Mouse (Mus musculus) heart, embryonic 13.5 days (tissue): ENCODE data around the gene Gnptg. TPM values are rescaled to one million over a fixed set of nuclear protein-coding genes. Genes with fewer than 3 reads are reported as not detected.
A peak's percentile ranks its signal among the peaks of the same experiment; 100 is the strongest.
"Not testable (repeated sequence)": the region's sequence is repeated elsewhere in the genome, so short reads cannot be mapped to it uniquely, and the experiment has no call there.

Source experiments
- ATAC-seq: fragments of 200-750 bp; cut with Nextera tagmentation; 2 replicates; pipeline ENCODE4 v1.8.0; 2017; ENCODE audit warnings: moderate TSS enrichment; ENCODE audit not compliant: insufficient number of reproducible peaks, low FRiP score, low TSS enrichment; ENCODE audit errors: extremely low read depth
- H3K27ac ChIP-seq: fragments of 300-500 bp; sonication (generic); replicated peaks from 2 replicates; pipeline ENCODE4 v1.5.1; 2015; ENCODE audit warnings: moderate library complexity, mild to moderate bottlenecking, inconsistent platforms
- H3K27me3 ChIP-seq: fragments of 300-500 bp; sonication (generic); replicated peaks from 2 replicates; pipeline ENCODE4 v1.6.1; 2015; ENCODE audit warnings: mild to moderate bottlenecking, inconsistent platforms
- H3K36me3 ChIP-seq: fragments of 300-500 bp; sonication (generic); 2 replicates; pipeline ENCODE4 v1.6.1; 2015; ENCODE audit warnings: mild to moderate bottlenecking, inconsistent platforms
- H3K4me1 ChIP-seq: fragments of 300-500 bp; sonication (generic); 2 replicates; pipeline ENCODE4 v1.6.1; 2015; ENCODE audit warnings: inconsistent platforms
- H3K4me2 ChIP-seq: fragments of 300-500 bp; sonication (generic); 2 replicates; pipeline ENCODE4 v1.6.1; 2015; ENCODE audit warnings: inconsistent platforms, mild to moderate bottlenecking, moderate library complexity
- H3K4me3 ChIP-seq: fragments of 300-500 bp; sonication (generic); 2 replicates; pipeline ENCODE4 v1.5.1; 2015; ENCODE audit warnings: moderate library complexity, mild to moderate bottlenecking, inconsistent platforms
- H3K9ac ChIP-seq: fragments of 300-500 bp; sonication (generic); 2 replicates; pipeline ENCODE4 v1.6.1; 2015; ENCODE audit warnings: inconsistent platforms, mild to moderate bottlenecking, moderate library complexity
- H3K9me3 ChIP-seq: fragments of 300-500 bp; sonication (generic); 2 replicates; pipeline ENCODE4 v1.6.1; 2016; ENCODE audit warnings: inconsistent platforms
- WGBS: fragments of 180-500 bp; shearing (Covaris S2); methylation state at CpG from one replicate; pipeline ENCODE4 v1.1.7; 2015; ENCODE audit warnings: mixed read lengths; 5-methylcytosine and 5-hydroxymethylcytosine counted together
- polyA plus RNA-seq: library from polyadenylated mRNA; unstranded; fragments of >200 nt; fragmentation: Nextera tagmentation; extraction: Ambion mirVana; gene quantifications from 2 replicates; pipeline ENCODE4 v1.2.1, GENCODE M21; 2015

The Gnptg gene
- polyA plus RNA-seq, 1 experiment from 2014 or later, result 28.2 TPM

- H3K9me3 ChIP-seq, H3K4me1 ChIP-seq, ATAC-seq, H3K27ac ChIP-seq, H3K4me2 ChIP-seq, H3K9ac ChIP-seq, H3K27me3 ChIP-seq, H3K4me3 ChIP-seq: not testable (repeated sequence)
- peaks cover 62% of the 10 kb centered on the region for H3K36me3 ChIP-seq
- WGBS, result 91% methylated on average over 4 of the region's 11 CpGs
Observed at GRCm38 (mm10) chr17:25231621-25232020, 8.3 kb downstream of the Gnptg start.

GRCm38 (mm10) chr17:25230700-25231099 lies 9.2 kb downstream of the Gnptg start:
- Histone ChIP-seq H3K27ac (no peak overlapping the region), H3K4me2 (no peak overlapping the region), H3K9ac (no peak overlapping the region), H3K9me3 (no peaks in the 10 kb centered on the region), H3K4me3 (no peak overlapping the region), H3K4me1 (no peaks in the 10 kb centered on the region), H3K36me3 (peaks cover 66% of the 10 kb centered on the region), H3K27me3 (no peaks in the 10 kb centered on the region)
- no peak for ATAC-seq
- 90% methylated on average over 3 of the region's 3 CpGs for WGBS

- ATAC-seq, H3K9ac ChIP-seq, H3K9me3 ChIP-seq, H3K4me3 ChIP-seq, H3K27me3 ChIP-seq, H3K27ac ChIP-seq, H3K4me1 ChIP-seq, H3K4me2 ChIP-seq: not testable (repeated sequence)
- peaks cover 63% of the 10 kb centered on the region for H3K36me3 ChIP-seq
- WGBS, result 80% methylated on average over 17 of the region's 17 CpGs
Observed at GRCm38 (mm10) chr17:25230014-25230655, 9.8 kb downstream of the Gnptg start.

GRCm38 (mm10) chr17:25227991-25228390 lies 11.9 kb downstream of the Gnptg start:
- ATAC-seq, result no peak
- Histone ChIP-seq H3K4me1 (no peaks in the 10 kb centered on the region; the same call in 1 of the 2 replicates), H3K9ac (no peak overlapping the region), H3K27ac (no peak overlapping the region), H3K4me2 (no peak overlapping the region), H3K9me3 (no peaks in the 10 kb centered on the region), H3K36me3 (peaks cover 53% of the 10 kb centered on the region), H3K27me3 (no peaks in the 10 kb centered on the region), H3K4me3 (no peak overlapping the region)
- 91% methylated on average over 5 of the region's 5 CpGs for WGBS

GRCm38 (mm10) chr17:25225659-25226058 lies 14.3 kb downstream of the Gnptg start:
- Histone ChIP-seq H3K36me3 (peaks cover 44% of the 10 kb centered on the region), H3K27me3 (0 out of 2 replicates have a peak, but pooled peaks cover under 1% of the 10 kb centered on the region), H3K27ac (no peak overlapping the region), H3K9me3 (no peaks in the 10 kb centered on the region), H3K4me2 (peak overlapping the region; percentile 87), H3K4me3 (0 out of 2 replicates have a peak overlapping the region, but pooled peaks have one; percentile 9), H3K9ac (no peak overlapping the region), H3K4me1 (peaks cover 18% of the 10 kb centered on the region)
- ATAC-seq, result no peak
- WGBS, result 82% methylated on average over 4 of the region's 4 CpGs

- peaks cover 46% of the 10 kb centered on the region for H3K36me3 ChIP-seq
- H3K4me3 ChIP-seq, result peak overlapping the region; percentile 61
- H3K4me1 ChIP-seq, result peaks cover 18% of the 10 kb centered on the region
- H3K27me3 ChIP-seq, result 0 out of 2 replicates have a peak, but pooled peaks cover 4% of the 10 kb centered on the region
- peak overlapping the region; percentile 77; the same call in 1 of the 2 replicates for H3K27ac ChIP-seq
- WGBS, result 79% methylated on average over 7 of the region's 7 CpGs
- H3K4me2 ChIP-seq, result peak overlapping the region; percentile 87
- peak overlapping the region; percentile 69; the same call in 1 of the 2 replicates for H3K9ac ChIP-seq
- no peaks in the 10 kb centered on the region for H3K9me3 ChIP-seq
- ATAC-seq, result no peak
Observed at GRCm38 (mm10) chr17:25224586-25225222, 15.2 kb downstream of the Gnptg start.

GRCm38 (mm10) chr17:25222951-25223601 lies 16.8 kb downstream of the Gnptg start:
- no peaks in the 10 kb centered on the region for H3K9me3 ChIP-seq
- peaks cover 18% of the 10 kb centered on the region for H3K4me1 ChIP-seq
- ATAC-seq, result 0 out of 2 replicates have a peak, but pooled peaks have one; percentile 18
- peak overlapping the region; percentile 87 for H3K4me2 ChIP-seq
- peaks cover 46% of the 10 kb centered on the region for H3K36me3 ChIP-seq
- H3K27ac ChIP-seq, result peak overlapping the region; percentile 77
- peak overlapping the region; percentile 61 for H3K4me3 ChIP-seq
- H3K9ac ChIP-seq, result peak overlapping the region; percentile 69
- H3K27me3 ChIP-seq, result 0 out of 2 replicates have a peak, but pooled peaks cover 4% of the 10 kb centered on the region
- 42% methylated on average over 6 of the region's 6 CpGs for WGBS

GRCm38 (mm10) chr17:25222504-25222940 lies 17.4 kb downstream of the Gnptg start:
- Histone ChIP-seq H3K4me1 (peaks cover 18% of the 10 kb centered on the region), H3K4me3 (peak overlapping the region; percentile 61), H3K27ac (peak overlapping the region; percentile 77), H3K9ac (peak overlapping the region; percentile 69), H3K36me3 (peaks cover 49% of the 10 kb centered on the region), H3K4me2 (peak overlapping the region; percentile 87)
- not testable (repeated sequence) for H3K27me3 ChIP-seq, H3K9me3 ChIP-seq
- WGBS, result 6% methylated on average over 17 of the region's 28 CpGs
- ATAC-seq, result peak; percentile 73

- Histone ChIP-seq H3K9me3 (no peaks in the 10 kb centered on the region), H3K27ac (peak overlapping the region; percentile 66), H3K9ac (peak overlapping the region; percentile 80), H3K4me2 (peak overlapping the region; percentile 87), H3K27me3 (0 out of 2 replicates have a peak, but pooled peaks cover 4% of the 10 kb centered on the region), H3K36me3 (peaks cover 47% of the 10 kb centered on the region), H3K4me3 (peak overlapping the region; percentile 61), H3K4me1 (peaks cover 18% of the 10 kb centered on the region)
- under 1% methylated on average over 16 of the region's 30 CpGs for WGBS
- peak; percentile 68 for ATAC-seq
Observed at GRCm38 (mm10) chr17:25221821-25222503, 18.0 kb downstream of the Gnptg start.

GRCm38 (mm10) chr17:25220746-25221145 lies 19.2 kb downstream of the Gnptg start:
- H3K4me1 ChIP-seq, result peaks cover 18% of the 10 kb centered on the region
- ATAC-seq, result no peak
- H3K4me3 ChIP-seq, result no peak overlapping the region
- H3K9me3 ChIP-seq, result no peaks in the 10 kb centered on the region
- 0 out of 2 replicates have a peak, but pooled peaks cover 4% of the 10 kb centered on the region for H3K27me3 ChIP-seq
- no peak overlapping the region for H3K4me2 ChIP-seq
- H3K9ac ChIP-seq, result no peak overlapping the region; the same call in 1 of the 2 replicates
- no peak overlapping the region for H3K27ac ChIP-seq
- H3K36me3 ChIP-seq, result peaks cover 49% of the 10 kb centered on the region
- WGBS, result 88% methylated on average over 1 of the region's 1 CpGs
